Mouse (Mus musculus) CH12.LX (cell line): ENCODE data around the gene Dvl2. TPM values are rescaled to one million over a fixed set of nuclear protein-coding genes. Genes with fewer than 3 reads are reported as not detected.

ENCODE experiments used
- DNase-seq: peaks from one replicate; pipeline ENCODE4 v3.0.0-alpha.2; 2013; ENCODE audit errors: extremely low read depth
- H3K27ac ChIP-seq: 2 replicates; pipeline ENCODE4 v1.5.1; 2012; ENCODE audit warnings: low read depth, mild to moderate bottlenecking, control low read depth, moderate library complexity; ENCODE audit not compliant: insufficient read depth
- H3K27me3 ChIP-seq: replicated peaks from 2 replicates; pipeline ENCODE3; 2012; ENCODE audit warnings: inconsistent platforms
- H3K36me3 ChIP-seq, 2 experiments: replicated peaks in 1 of 2; 2 replicates each; pipeline versions ENCODE3 to v1.6.1; 2012; ENCODE audit warnings: inconsistent platforms in 1 of 2, low read length in 1 of 2, mild to moderate bottlenecking in 1 of 2, mixed read lengths in 1 of 2, moderate library complexity in 1 of 2; ENCODE audit not compliant: control insufficient read depth in 1 of 2, insufficient read depth in 1 of 2
- H3K4me1 ChIP-seq, 2 experiments: 2 replicates each; pipeline ENCODE4 v1.6.1; 2012; ENCODE audit warnings: inconsistent platforms in 1 of 2, moderate library complexity in 1 of 2; ENCODE audit not compliant: insufficient read depth in 2 of 2, control insufficient read depth in 1 of 2
- H3K4me2 ChIP-seq: 2 replicates; pipeline ENCODE4 v1.6.1; 2012; ENCODE audit warnings: low read depth, mild to moderate bottlenecking, control low read depth; ENCODE audit not compliant: poor library complexity, insufficient read depth, severe bottlenecking
- H3K4me3 ChIP-seq, 3 experiments: fragments of 150-350 bp in 1 of 3; sonication (generic) in 1 of 3; replicated peaks in 1 of 3; 2 replicates each; pipeline versions ENCODE3 to v1.5.1; 2011 to 2012; ENCODE audit warnings: low read depth in 2 of 3, low read length in 2 of 3, mild to moderate bottlenecking in 2 of 3, moderate library complexity in 2 of 3, control low read depth in 1 of 3, improper control_type of control experiment in 1 of 3, inconsistent platforms in 1 of 3, mixed read lengths in 1 of 3; ENCODE audit not compliant: poor library complexity in 1 of 3
- H3K79me2 ChIP-seq: replicated peaks from 2 replicates; pipeline ENCODE4 v1.6.1; 2012; ENCODE audit warnings: mild to moderate bottlenecking, moderate library complexity; ENCODE audit not compliant: control insufficient read depth, poor library complexity, insufficient read depth, severe bottlenecking; ENCODE audit errors: extremely low read depth
- H3K9ac ChIP-seq: 2 replicates; pipeline ENCODE4 v1.6.1; 2012; ENCODE audit warnings: low read depth, mild to moderate bottlenecking, control low read depth, moderate library complexity; ENCODE audit not compliant: insufficient read depth
- H3K9me3 ChIP-seq: replicated peaks from 2 replicates; pipeline ENCODE3; 2012; ENCODE audit warnings: low read length, inconsistent platforms, mixed read lengths
- BHLHE40 ChIP-seq: IDR thresholded peaks from 2 replicates; pipeline ENCODE4 v1.6.1; 2011; ENCODE audit warnings: mild to moderate bottlenecking, low read depth, low read length, improper control_type of control experiment
- CHD1 ChIP-seq: IDR thresholded peaks from 2 replicates; pipeline ENCODE4 v1.6.1; 2012; ENCODE audit warnings: low read depth, low read length, improper control_type of control experiment, inconsistent platforms
- CHD2 ChIP-seq: IDR thresholded peaks from 2 replicates; pipeline ENCODE4 v1.6.1; 2011; ENCODE audit warnings: low read length, improper control_type of control experiment
- E2F4 ChIP-seq: IDR thresholded peaks from 2 replicates; pipeline ENCODE4 v1.6.1; 2011; ENCODE audit warnings: low read depth, low read length, improper control_type of control experiment; ENCODE audit not compliant: insufficient replicate concordance
- ELF1 ChIP-seq: IDR thresholded peaks from 2 replicates; pipeline ENCODE4 v1.6.1; 2014; ENCODE audit warnings: low read depth, mild to moderate bottlenecking, inconsistent platforms, low read length, improper control_type of control experiment
- EP300 ChIP-seq: IDR thresholded peaks from 2 replicates; pipeline ENCODE4 v1.6.1; 2011; ENCODE audit warnings: low read length, improper control_type of control experiment
- ETS1 ChIP-seq: conservative IDR thresholded peaks from 2 replicates; pipeline ENCODE4 v1.6.1; 2012; ENCODE audit warnings: low read depth, mild to moderate bottlenecking, inconsistent platforms, low read length, improper control_type of control experiment, moderate library complexity
- GABPA ChIP-seq: IDR thresholded peaks from 2 replicates; pipeline ENCODE4 v1.6.1; 2012; ENCODE audit warnings: low read depth, low read length, improper control_type of control experiment, inconsistent platforms; ENCODE audit not compliant: insufficient replicate concordance
- HCFC1 ChIP-seq: IDR thresholded peaks from 2 replicates; pipeline ENCODE4 v1.6.1; 2012; ENCODE audit warnings: low read depth, mild to moderate bottlenecking, inconsistent platforms, low read length, improper control_type of control experiment
- IRF4 ChIP-seq: IDR thresholded peaks from 2 replicates; pipeline ENCODE4 v1.6.1; 2014; ENCODE audit warnings: low read depth, mild to moderate bottlenecking, inconsistent platforms, low read length, improper control_type of control experiment
- JUN ChIP-seq: IDR thresholded peaks from 2 replicates; pipeline ENCODE4 v1.6.1; 2011; ENCODE audit warnings: low read depth, mild to moderate bottlenecking, low read length, improper control_type of control experiment, moderate library complexity; ENCODE audit not compliant: insufficient read depth
- KAT2A ChIP-seq: IDR thresholded peaks from 2 replicates; pipeline ENCODE4 v1.6.1; 2012; ENCODE audit warnings: low read length, improper control_type of control experiment, inconsistent platforms; ENCODE audit not compliant: insufficient replicate concordance
- MAX ChIP-seq: IDR thresholded peaks from 2 replicates; pipeline ENCODE4 v1.6.1; 2011; ENCODE audit warnings: low read length, improper control_type of control experiment
- MYC ChIP-seq: IDR thresholded peaks from 2 replicates; pipeline ENCODE4 v1.6.1; 2011; ENCODE audit warnings: low read depth, mild to moderate bottlenecking, improper control_type of control experiment, low read length
- PAX5 ChIP-seq: IDR thresholded peaks from 2 replicates; pipeline ENCODE4 v1.6.1; 2012; ENCODE audit warnings: low read length, inconsistent platforms, mixed read lengths
- POLR2A ChIP-seq: IDR thresholded peaks from 2 replicates; pipeline ENCODE4 v1.6.1; 2011; ENCODE audit warnings: low read depth, mild to moderate bottlenecking, improper control_type of control experiment, low read length
- RCOR1 ChIP-seq: conservative IDR thresholded peaks from 2 replicates; pipeline ENCODE4 v1.6.1; 2012; ENCODE audit warnings: low read depth, mild to moderate bottlenecking, inconsistent platforms, low read length, improper control_type of control experiment
- SIN3A ChIP-seq: IDR thresholded peaks from 2 replicates; pipeline ENCODE4 v1.6.1; 2012; ENCODE audit warnings: low read length, improper control_type of control experiment, inconsistent platforms
- SMC3 ChIP-seq: IDR thresholded peaks from 2 replicates; pipeline ENCODE4 v1.6.1; 2011; ENCODE audit warnings: low read depth, low read length, improper control_type of control experiment
- TBP ChIP-seq: conservative IDR thresholded peaks from 2 replicates; pipeline ENCODE4 v1.6.1; 2011; ENCODE audit warnings: low read depth, low read length, improper control_type of control experiment
- ZC3H11A ChIP-seq: IDR thresholded peaks from 2 replicates; pipeline ENCODE4 v1.6.1; 2012; ENCODE audit warnings: low read depth, mild to moderate bottlenecking, inconsistent platforms, low read length, improper control_type of control experiment
- ZKSCAN1 ChIP-seq: IDR thresholded peaks from 2 replicates; pipeline ENCODE4 v1.6.1; 2012; ENCODE audit warnings: low read depth, inconsistent platforms, low read length, improper control_type of control experiment, borderline replicate concordance
- dilution Hi-C: fragments of 300-500 bp; cut with MboI; formaldehyde crosslinking; loops from 2 replicates; pipeline ENCODE4 v1.14.3; 2020; ENCODE audit warnings: low sequenced_read_pairs; ENCODE audit not compliant: extremely low pct_unique_long_range_greater_than_20kb, extremely low pct_ligation_motif_present
- in situ Hi-C: fragments of 300-500 bp; cut with MboI; formaldehyde crosslinking; loops from 3 replicates; pipeline ENCODE4 v1.14.3; 2019; ENCODE audit warnings: low sequenced_read_pairs, low pct_ligation_motif_present, low pct_unique_long_range_greater_than_20kb, mixed read lengths
- polyA plus RNA-seq: library from polyadenylated mRNA; unstranded; fragments of >175 nt; gene quantifications from 2 replicates; pipeline ENCODE4 v1.2.1, GENCODE M21; 2012; ENCODE audit warnings: low read depth; ENCODE audit not compliant: insufficient read length
- total RNA-seq, 2 experiments: library from RNA; depleted of rRNA; stranded (reverse); fragments of 300-350 nt in 1 of 2; fragments of >200 nt in 1 of 2; gene quantifications; 2 replicates each; pipeline ENCODE4 v1.2.3; 2012 to 2014

Gene Dvl2
- total and polyA plus RNA-seq, 3 experiments = 15.1 to 30.6 (median 27.1) TPM

GRCm38 (mm10) chr11:70023481-70024150 lies 23.2 kb downstream of the Dvl2 start:
- Histone ChIP-seq H3K4me3 (no peak overlapping the region), H3K4me1 (peaks cover 12 to 39% of the 10 kb centered on the region in 2 experiments), H3K9me3 (no peaks in the 10 kb centered on the region), H3K79me2 (no peaks in the 10 kb centered on the region), H3K9ac (no peak overlapping the region), H3K36me3 (no peaks in the 10 kb centered on the region), H3K27me3 (peaks cover 13% of the 10 kb centered on the region), H3K4me2 (no peak overlapping the region), H3K27ac (no peak overlapping the region)
- in situ Hi-C loops (loop anchor here (25.0 kb wide), 1 partner anchor 936 kb away; the partner anchor contains the start of genes Per1 and Vamp2), dilution Hi-C loops (no loop called here)
- TF ChIP-seq MYC (no peak), SMC3 (no peak), CHD1 (no peak), EP300 (no peak), CHD2 (no peak), POLR2A (no peak), E2F4 (no peak), MAX (no peak), TBP (no peak), RCOR1 (no peak), SIN3A (no peak), BHLHE40 (no peak)
- no peak for DNase-seq

GRCm38 (mm10) chr11:70024151-70024514 lies 23.7 kb downstream of the Dvl2 start:
- dilution Hi-C loops = no loop called here
- no peaks in the 10 kb centered on the region for H3K79me2 ChIP-seq
- DNase-seq = no peak
- H3K36me3 ChIP-seq = no peaks in the 10 kb centered on the region
- peaks cover 13% of the 10 kb centered on the region for H3K27me3 ChIP-seq
- H3K4me2 ChIP-seq = no peak overlapping the region
- no peak overlapping the region for H3K27ac ChIP-seq
- in situ Hi-C loops = loop anchor here (25.0 kb wide), 1 partner anchor 937 kb away; the partner anchor contains the start of genes Per1 and Vamp2
- H3K4me3 ChIP-seq = no peak overlapping the region
- H3K9ac ChIP-seq = no peak overlapping the region
- TF ChIP-seq ZKSCAN1 (no peak), RCOR1 (no peak), MYC (no peak), E2F4 (no peak), JUN (no peak), IRF4 (no peak), EP300 (no peak), SMC3 (no peak), ZC3H11A (no peak), KAT2A (no peak), HCFC1 (no peak), PAX5 (no peak), GABPA (no peak), ETS1 (no peak), ELF1 (no peak), POLR2A (no peak)
- H3K4me1 ChIP-seq = peaks cover 14 to 43% of the 10 kb centered on the region in 2 experiments
- no peaks in the 10 kb centered on the region for H3K9me3 ChIP-seq
